Mouse (Mus musculus): ENCODE measurements at regions not wholly inside any gene's neighbourhood (a gene's known extent, or its start where the extent isn't known, plus 50 kb on each side); places are given as distances from the start of the nearest gene placed in this dataset.

- TF ChIP-seq POLR2A (IDR thresholded peaks at IDR 0.05; ENCODE audit: insufficient read depth, low read depth, low read length) (no peak), CTCF (IDR thresholded peaks at IDR 0.05; ENCODE audit: insufficient read depth, low read depth, low read length) (no peak)
These were observed 202.0 kb upstream of the Ncam1 start for GRCm38 (mm10) chr9:50000497-50001404.
